Mouse (Mus musculus): Measurements from ENCODE around the gene Def6. TPM values are rescaled to one million over a fixed set of nuclear protein-coding genes. Genes with fewer than 3 reads are reported as not detected.

The Def6 gene
- polyA plus RNA-seq, 1 experiment from 2014 or later: 7.0 TPM

DNA sequence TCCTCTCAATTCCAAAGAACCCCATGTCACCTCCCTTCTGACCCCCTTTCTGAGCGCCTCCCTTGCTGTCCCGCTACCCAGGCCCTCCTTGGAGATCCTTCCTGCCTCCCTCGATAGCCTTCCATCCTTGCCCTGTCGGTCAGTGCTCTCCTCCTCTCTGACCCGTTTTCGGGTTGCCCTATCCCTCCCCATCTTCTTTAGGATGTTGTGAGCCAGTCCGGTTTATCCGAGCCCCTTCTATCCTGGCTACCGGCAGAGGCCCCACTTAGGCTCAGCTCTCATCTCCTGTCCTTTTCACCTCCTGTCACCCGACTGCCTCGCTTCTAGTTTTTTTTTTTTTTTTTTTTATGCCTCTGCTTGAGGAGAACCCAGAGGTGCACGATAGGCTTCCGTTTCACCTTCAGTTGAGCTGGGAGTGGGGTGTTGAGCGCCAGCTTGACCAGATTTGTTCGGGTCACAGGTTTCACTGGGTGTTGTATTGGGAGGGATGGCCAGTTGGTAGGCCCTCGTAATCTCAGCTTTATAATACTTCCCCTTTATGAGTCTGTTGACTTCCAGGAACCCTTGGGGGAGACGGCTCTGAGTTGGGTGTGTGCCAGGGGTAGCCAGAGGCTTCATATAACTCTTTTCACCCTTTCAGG lies 25.6 kb downstream of the Def6 start:
- Histone ChIP-seq H3K27ac (ENCODE audit: low read depth, low read length) (peak overlapping the region; percentile 79), H3K4me2 (ENCODE audit: low read length) (peak overlapping the region; percentile 96), H3K4me3 (ENCODE audit: low read length) (peak overlapping the region; percentile 61), H3K9me3 (ENCODE audit: control insufficient read depth, low read length) (no peaks in the 10 kb centered on the region), H3K9ac (ENCODE audit: low read depth, low read length) (peak overlapping the region; percentile 74), H3K36me3 (ENCODE audit: control insufficient read depth, insufficient read depth, low read length) (no peaks in the 10 kb centered on the region), H3K4me1 (ENCODE audit: control insufficient read depth, insufficient read depth, low read depth, low read length) (peaks cover 14% of the 10 kb centered on the region), H3K27me3 (replicated peaks; ENCODE audit: control insufficient read depth, insufficient read depth, low read length) (no peaks in the 10 kb centered on the region)
- WGBS: 7% methylated on average over 17 of the region's 17 CpGs
- no peak for ATAC-seq

GRCm38 (mm10) chr17:28234641-28235040 lies 27.1 kb downstream of the Def6 start:
- WGBS: 77% methylated on average over 5 of the region's 5 CpGs
- no peak overlapping the region for H3K9ac ChIP-seq (ENCODE audit: low read depth, low read length)
- no peaks in the 10 kb centered on the region for H3K9me3 ChIP-seq (ENCODE audit: control insufficient read depth, low read length)
- peaks cover 14% of the 10 kb centered on the region for H3K4me1 ChIP-seq (ENCODE audit: control insufficient read depth, insufficient read depth, low read depth, low read length)
- no peaks in the 10 kb centered on the region for H3K27me3 ChIP-seq (replicated peaks; ENCODE audit: control insufficient read depth, insufficient read depth, low read length)
- H3K27ac ChIP-seq (ENCODE audit: low read depth, low read length): no peak overlapping the region
- H3K4me2 ChIP-seq (ENCODE audit: low read length): peak overlapping the region; percentile 37; the same call in 1 of the 2 replicates
- no peak for ATAC-seq
- no peaks in the 10 kb centered on the region for H3K36me3 ChIP-seq (ENCODE audit: control insufficient read depth, insufficient read depth, low read length)
- no peak overlapping the region for H3K4me3 ChIP-seq (ENCODE audit: low read length)

DNA sequence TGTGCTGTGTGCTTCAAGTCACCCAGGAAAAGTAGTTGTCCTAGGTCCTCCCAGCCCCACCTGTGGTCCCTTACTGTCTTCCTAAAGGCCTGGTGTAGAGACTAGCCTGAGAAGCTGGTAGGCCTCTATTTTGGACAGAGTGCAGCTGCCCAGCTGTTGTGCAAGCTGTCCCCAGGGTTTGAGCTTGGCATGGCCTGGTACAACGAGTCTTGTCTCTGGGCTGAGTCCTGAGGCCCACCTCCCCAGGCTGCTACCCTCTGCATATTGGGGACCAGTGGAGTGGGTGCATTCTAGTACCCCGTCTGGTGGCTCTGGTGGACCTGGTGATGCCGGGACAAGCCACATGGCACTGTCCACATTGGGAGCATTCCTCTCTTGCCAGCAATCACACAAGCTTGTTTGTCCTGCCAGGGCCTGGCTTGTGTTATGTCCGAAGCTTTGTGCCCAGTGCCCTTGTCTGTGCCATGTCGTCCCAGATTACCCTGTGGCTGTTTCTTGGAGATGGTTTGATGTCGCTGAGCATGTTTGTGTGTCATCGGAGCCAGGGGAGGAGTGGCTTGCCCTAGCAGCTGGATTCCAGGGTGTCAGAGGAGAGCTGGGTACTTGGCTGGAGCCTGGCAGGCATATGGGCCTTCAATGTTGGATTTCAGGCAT lies 28.5 kb downstream of the Def6 start:
- H3K36me3 ChIP-seq (ENCODE audit: control insufficient read depth, insufficient read depth, low read length): no peaks in the 10 kb centered on the region
- no peaks in the 10 kb centered on the region for H3K9me3 ChIP-seq (ENCODE audit: control insufficient read depth, low read length)
- no peak overlapping the region for H3K4me2 ChIP-seq (ENCODE audit: low read length)
- 0 out of 2 replicates have a peak overlapping the region, but pooled peaks have one; percentile 29 for H3K27ac ChIP-seq (ENCODE audit: low read depth, low read length)
- H3K9ac ChIP-seq (ENCODE audit: low read depth, low read length): no peak overlapping the region
- H3K4me3 ChIP-seq (ENCODE audit: low read length): no peak overlapping the region
- no peaks in the 10 kb centered on the region for H3K27me3 ChIP-seq (replicated peaks; ENCODE audit: control insufficient read depth, insufficient read depth, low read length)
- WGBS: 82% methylated on average over 7 of the region's 7 CpGs
- ATAC-seq: no peak
- H3K4me1 ChIP-seq (ENCODE audit: control insufficient read depth, insufficient read depth, low read depth, low read length): peaks cover 14% of the 10 kb centered on the region

GRCm38 (mm10) chr17:28236636-28237015 lies 29.0 kb downstream of the Def6 start:
- peak overlapping the region; percentile 23; the same call in 1 of the 2 replicates for H3K27ac ChIP-seq (ENCODE audit: low read depth, low read length)
- WGBS: 86% methylated on average over 4 of the region's 4 CpGs
- no peaks in the 10 kb centered on the region for H3K27me3 ChIP-seq (replicated peaks; ENCODE audit: control insufficient read depth, insufficient read depth, low read length)
- H3K9me3 ChIP-seq (ENCODE audit: control insufficient read depth, low read length): no peaks in the 10 kb centered on the region
- no peak overlapping the region for H3K4me2 ChIP-seq (ENCODE audit: low read length)
- no peak overlapping the region for H3K9ac ChIP-seq (ENCODE audit: low read depth, low read length)
- H3K4me3 ChIP-seq (ENCODE audit: low read length): no peak overlapping the region
- H3K4me1 ChIP-seq (ENCODE audit: control insufficient read depth, insufficient read depth, low read depth, low read length): peaks cover 14% of the 10 kb centered on the region
- no peaks in the 10 kb centered on the region for H3K36me3 ChIP-seq (ENCODE audit: control insufficient read depth, insufficient read depth, low read length)
- ATAC-seq: no peak

DNA sequence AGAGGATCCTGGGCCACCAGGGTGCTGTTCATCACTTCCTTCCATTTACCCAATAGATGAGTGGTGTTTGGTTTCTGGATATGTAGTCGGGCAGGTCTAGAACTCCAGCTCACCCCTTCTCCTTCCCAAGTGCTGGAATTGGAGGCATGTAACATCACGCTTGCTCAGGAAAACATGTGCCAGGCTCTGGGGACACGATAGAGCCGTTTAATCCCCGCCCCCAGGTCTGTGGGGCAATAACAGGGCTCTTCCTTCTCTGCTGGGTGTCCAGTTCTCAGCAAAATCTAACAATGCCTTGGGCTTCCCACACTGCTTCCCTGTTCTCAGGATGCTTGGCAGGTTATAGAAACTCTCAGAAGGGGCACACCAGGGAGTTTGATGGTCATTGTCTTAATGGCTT lies 29.8 kb downstream of the Def6 start:
- Histone ChIP-seq H3K4me3 (ENCODE audit: low read length) (no peak overlapping the region), H3K4me1 (ENCODE audit: control insufficient read depth, insufficient read depth, low read depth, low read length) (peaks cover 12% of the 10 kb centered on the region), H3K9me3 (ENCODE audit: control insufficient read depth, low read length) (no peaks in the 10 kb centered on the region), H3K9ac (ENCODE audit: low read depth, low read length) (no peak overlapping the region), H3K4me2 (ENCODE audit: low read length) (no peak overlapping the region), H3K27me3 (replicated peaks; ENCODE audit: control insufficient read depth, insufficient read depth, low read length) (no peaks in the 10 kb centered on the region), H3K36me3 (ENCODE audit: control insufficient read depth, insufficient read depth, low read length) (no peaks in the 10 kb centered on the region), H3K27ac (ENCODE audit: low read depth, low read length) (no peak overlapping the region)
- WGBS: 61% methylated on average over 5 of the region's 5 CpGs
- no peak for ATAC-seq

- WGBS: 69% methylated on average over 6 of the region's 6 CpGs
- Histone ChIP-seq H3K9me3 (ENCODE audit: control insufficient read depth, low read length) (no peaks in the 10 kb centered on the region), H3K4me2 (ENCODE audit: low read length) (no peak overlapping the region), H3K27ac (ENCODE audit: low read depth, low read length) (no peak overlapping the region), H3K4me3 (ENCODE audit: low read length) (no peak overlapping the region), H3K27me3 (replicated peaks; ENCODE audit: control insufficient read depth, insufficient read depth, low read length) (no peaks in the 10 kb centered on the region), H3K36me3 (ENCODE audit: control insufficient read depth, insufficient read depth, low read length) (no peaks in the 10 kb centered on the region), H3K4me1 (ENCODE audit: control insufficient read depth, insufficient read depth, low read depth, low read length) (peaks cover 12% of the 10 kb centered on the region), H3K9ac (ENCODE audit: low read depth, low read length) (no peak overlapping the region)
- no peak for ATAC-seq
Measured at GRCm38 (mm10) chr17:28237874-28238273, 30.3 kb downstream of the Def6 start.

GRCm38 (mm10) chr17:28240846-28241245 lies 33.3 kb downstream of the Def6 start:
- Histone ChIP-seq H3K9ac (ENCODE audit: low read depth, low read length) (no peak overlapping the region), H3K4me1 (ENCODE audit: control insufficient read depth, insufficient read depth, low read depth, low read length) (peaks cover 13% of the 10 kb centered on the region), H3K27me3 (replicated peaks; ENCODE audit: control insufficient read depth, insufficient read depth, low read length) (no peaks in the 10 kb centered on the region), H3K4me2 (ENCODE audit: low read length) (no peak overlapping the region), H3K27ac (ENCODE audit: low read depth, low read length) (no peak overlapping the region), H3K36me3 (ENCODE audit: control insufficient read depth, insufficient read depth, low read length) (no peaks in the 10 kb centered on the region), H3K4me3 (ENCODE audit: low read length) (no peak overlapping the region), H3K9me3 (ENCODE audit: control insufficient read depth, low read length) (no peaks in the 10 kb centered on the region)
- WGBS: 95% methylated on average over 5 of the region's 5 CpGs
- ATAC-seq: no peak

DNA sequence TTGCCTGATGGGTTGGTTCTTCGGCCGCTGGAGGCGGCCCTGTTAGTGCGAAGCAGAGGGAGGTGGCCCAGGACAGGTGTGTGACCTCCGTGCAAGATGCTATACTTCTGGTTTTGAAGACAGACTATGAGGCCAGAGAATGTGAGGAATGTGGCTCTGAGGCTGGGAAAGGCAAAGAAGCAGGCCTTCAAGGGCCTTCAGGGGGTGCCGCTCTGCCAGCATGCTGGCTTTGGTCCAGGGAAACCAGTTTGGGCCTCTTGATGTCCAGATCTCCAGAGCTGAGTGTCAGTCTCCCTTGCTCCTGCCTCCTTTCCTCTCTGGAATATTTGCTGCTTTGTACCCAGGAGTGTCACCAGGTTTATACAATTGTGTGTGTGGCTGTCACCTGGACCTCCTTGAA lies 34.7 kb downstream of the Def6 start:
- Histone ChIP-seq H3K4me3 (ENCODE audit: low read length) (no peak overlapping the region), H3K4me2 (ENCODE audit: low read length) (no peak overlapping the region), H3K9me3 (ENCODE audit: control insufficient read depth, low read length) (no peaks in the 10 kb centered on the region), H3K36me3 (ENCODE audit: control insufficient read depth, insufficient read depth, low read length) (no peaks in the 10 kb centered on the region), H3K4me1 (ENCODE audit: control insufficient read depth, insufficient read depth, low read depth, low read length) (peaks cover 8% of the 10 kb centered on the region), H3K27me3 (replicated peaks; ENCODE audit: control insufficient read depth, insufficient read depth, low read length) (no peaks in the 10 kb centered on the region), H3K9ac (ENCODE audit: low read depth, low read length) (no peak overlapping the region), H3K27ac (ENCODE audit: low read depth, low read length) (no peak overlapping the region)
- no peak for ATAC-seq
- 79% methylated on average over 6 of the region's 6 CpGs for WGBS

GRCm38 (mm10) chr17:28244214-28244613 lies 36.6 kb downstream of the Def6 start:
- no peak for ATAC-seq
- H3K9ac ChIP-seq (ENCODE audit: low read depth, low read length): no peak overlapping the region
- peaks cover 10% of the 10 kb centered on the region for H3K4me1 ChIP-seq (ENCODE audit: control insufficient read depth, insufficient read depth, low read depth, low read length)
- H3K27me3 ChIP-seq (replicated peaks; ENCODE audit: control insufficient read depth, insufficient read depth, low read length): no peaks in the 10 kb centered on the region
- no peak overlapping the region for H3K4me3 ChIP-seq (ENCODE audit: low read length)
- H3K4me2 ChIP-seq (ENCODE audit: low read length): no peak overlapping the region
- no peaks in the 10 kb centered on the region for H3K9me3 ChIP-seq (ENCODE audit: control insufficient read depth, low read length)
- H3K36me3 ChIP-seq (ENCODE audit: control insufficient read depth, insufficient read depth, low read length): no peaks in the 10 kb centered on the region
- peak overlapping the region; percentile 64 for H3K27ac ChIP-seq (ENCODE audit: low read depth, low read length)
- WGBS: 81% methylated on average over 6 of the region's 6 CpGs
